Mouse (Mus musculus): ENCODE results near the gene Slc46a3. TPM values are rescaled to one million over a fixed set of nuclear protein-coding genes. Genes with fewer than 3 reads are reported as not detected.

The Slc46a3 gene
- polyA plus RNA-seq (2015; fragmentation: Nextera tagmentation; extraction: Ambion mirVana), result 12.9 and 13.9 TPM in 2 replicates

DNA sequence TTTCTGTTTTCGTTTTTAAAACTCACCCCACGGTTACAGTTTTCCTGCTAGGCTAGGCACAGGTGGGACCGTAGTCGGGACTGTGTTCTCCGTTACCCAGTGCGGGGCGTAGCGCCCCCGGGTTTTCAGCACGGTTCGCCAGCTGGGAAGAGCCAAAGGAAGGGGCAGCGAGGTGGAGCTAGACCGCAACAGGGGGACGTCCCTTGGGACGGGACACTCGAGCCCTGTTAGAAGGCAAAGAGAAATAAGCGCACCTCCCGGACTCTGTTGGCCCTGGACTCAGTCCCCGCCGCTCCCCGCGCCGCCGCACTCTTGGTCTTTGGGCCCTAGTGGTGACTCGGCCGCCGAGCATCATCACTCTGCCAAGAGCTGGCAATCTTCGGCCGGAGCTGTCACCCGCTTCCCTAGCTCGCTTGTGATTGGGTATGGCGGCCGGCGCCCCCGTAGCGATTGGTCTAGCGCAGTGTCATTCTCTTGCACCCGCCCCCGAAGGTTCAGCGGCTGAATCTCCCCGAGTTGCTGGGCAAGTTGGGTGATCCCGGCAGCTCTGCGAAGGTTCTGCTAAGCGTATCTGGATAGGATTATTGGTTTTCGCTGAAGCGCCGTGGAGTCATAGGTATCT is at the start of gene Slc46a3:
Gene Slc46a3, minus strand, starts transcription at position 361 of the 622 bp plus-strand sequence.
- peaks cover 7% of the 10 kb centered on the region; the same call in 1 of the 2 replicates for H3K36me3 ChIP-seq
- H3K4me3 ChIP-seq (replicated peaks), result peak within 1 kb of the TSS; percentile 77
- peak within 1 kb of the TSS; percentile 92 for H3K27ac ChIP-seq
- H3K9ac ChIP-seq, result peak within 1 kb of the TSS; percentile 84
- peak within 1 kb of the TSS; percentile 89 for H3K4me2 ChIP-seq
- ATAC-seq (ENCODE audit: low read depth) (peak; percentile 95), DNase-seq (peak; percentile 98)
- H3K4me1 ChIP-seq (replicated peaks), result peaks cover 51% of the 10 kb centered on the region
- no peaks in the 10 kb centered on the region for H3K9me3 ChIP-seq (replicated peaks)
- 1% methylated on average over 47 of the region's 47 CpGs for WGBS (ENCODE audit: insufficient replicate concordance)
- no peaks in the 10 kb centered on the region for H3K27me3 ChIP-seq

DNA sequence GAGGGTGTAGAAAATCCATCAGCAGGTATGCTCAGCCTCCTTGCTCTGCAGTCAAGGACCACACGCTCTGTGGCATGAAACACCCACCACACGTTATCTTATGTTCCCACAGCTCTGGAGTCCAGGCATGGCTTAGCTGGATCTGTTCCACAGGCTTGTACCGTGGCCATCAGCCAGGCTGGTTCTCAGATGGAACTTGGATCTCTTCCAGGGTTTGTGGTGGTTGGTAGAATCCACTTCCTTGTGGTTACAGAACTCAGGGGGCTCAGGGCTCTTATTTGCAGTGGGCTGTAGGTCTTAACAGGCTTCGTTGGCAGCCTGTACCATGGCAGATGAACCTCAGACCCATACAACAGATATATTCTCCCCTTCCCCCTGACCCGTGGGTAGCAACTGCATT is 44.6 kb upstream of the Slc46a3 start:
- Histone ChIP-seq H3K27ac (no peak overlapping the region), H3K36me3 (no peaks in the 10 kb centered on the region), H3K27me3 (no peaks in the 10 kb centered on the region), H3K9me3 (replicated peaks) (0 out of 2 replicates have a peak, but pooled peaks cover 10% of the 10 kb centered on the region), H3K9ac (no peak overlapping the region), H3K4me1 (replicated peaks) (no peaks in the 10 kb centered on the region), H3K4me2 (no peak overlapping the region), H3K4me3 (replicated peaks) (no peak overlapping the region)
- no peak for DNase-seq
- ATAC-seq (ENCODE audit: low read depth), result no peak
- 48% methylated on average over 5 of the region's 5 CpGs for WGBS (ENCODE audit: insufficient replicate concordance)

DNA sequence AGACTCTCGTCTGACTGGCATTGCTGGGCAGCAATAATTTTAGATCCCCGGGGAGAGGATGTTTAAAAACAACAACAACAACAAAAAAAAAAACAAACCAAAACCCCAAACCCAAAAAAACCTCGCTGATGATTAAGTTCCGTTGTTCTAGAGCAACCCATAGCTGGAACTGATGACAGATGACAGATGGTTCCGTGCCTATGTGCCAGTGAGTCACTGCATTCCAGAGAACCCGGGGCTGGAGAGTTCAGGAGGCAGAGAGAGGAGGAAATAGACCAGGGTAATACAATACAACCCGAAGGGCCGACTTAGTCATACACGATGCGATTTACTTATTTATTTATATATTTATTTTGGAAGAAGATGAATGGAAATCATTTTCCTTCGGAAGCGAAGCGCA is 40.5 kb upstream of the Slc46a3 start:
- H3K9ac ChIP-seq, result no peak overlapping the region
- no peaks in the 10 kb centered on the region for H3K4me1 ChIP-seq (replicated peaks)
- H3K27me3 ChIP-seq, result no peaks in the 10 kb centered on the region
- no peak overlapping the region for H3K4me2 ChIP-seq
- no peak for ATAC-seq (ENCODE audit: low read depth)
- H3K36me3 ChIP-seq, result no peaks in the 10 kb centered on the region
- H3K27ac ChIP-seq, result no peak overlapping the region
- no peak overlapping the region for H3K4me3 ChIP-seq (replicated peaks)
- no peak for DNase-seq
- H3K9me3 ChIP-seq (replicated peaks), result 0 out of 2 replicates have a peak, but pooled peaks cover 2% of the 10 kb centered on the region
- WGBS (ENCODE audit: insufficient replicate concordance), result 68% methylated on average over 13 of the region's 13 CpGs

DNA sequence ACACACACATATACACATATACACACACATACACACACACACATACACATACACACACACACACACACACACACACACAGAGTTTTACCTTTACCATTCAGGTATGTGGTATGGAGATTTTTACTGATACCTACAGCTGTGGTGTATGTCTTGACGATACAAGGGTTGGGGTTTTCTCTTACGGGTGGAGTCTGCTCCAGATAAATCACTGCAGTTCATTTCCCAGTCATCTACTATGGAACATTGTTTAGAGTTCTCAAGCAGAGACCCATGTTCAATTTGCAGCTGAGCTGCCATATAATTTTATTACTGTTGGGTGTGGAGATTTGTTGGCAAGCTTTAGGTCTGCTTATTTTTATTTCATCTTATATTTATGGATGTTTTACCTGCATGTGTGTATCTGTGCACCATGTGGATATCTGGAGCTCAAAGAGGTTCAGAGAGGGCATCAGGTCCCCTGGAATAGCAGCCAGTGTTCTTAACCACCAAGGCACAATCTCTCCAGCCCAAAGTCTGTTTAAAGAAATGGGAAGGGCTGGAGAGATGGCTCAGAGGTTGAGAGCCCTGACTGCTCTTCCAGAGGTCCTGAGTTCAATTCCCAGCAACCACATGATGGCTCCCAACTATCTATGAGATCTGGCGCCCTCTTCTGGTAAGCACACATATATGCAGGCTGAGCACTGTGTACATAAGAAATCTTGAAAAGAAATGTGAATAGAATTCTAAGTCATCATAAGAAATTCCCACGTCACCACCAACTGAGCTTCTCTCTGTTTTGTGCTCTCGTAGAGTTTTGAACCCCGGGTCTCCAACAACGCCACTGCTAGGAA is 34.3 kb upstream of the Slc46a3 start:
- no peaks in the 10 kb centered on the region for H3K36me3 ChIP-seq
- H3K9ac ChIP-seq, result no peak overlapping the region
- H3K27ac ChIP-seq, result no peak overlapping the region
- H3K4me3 ChIP-seq (replicated peaks), result no peak overlapping the region
- ATAC-seq (ENCODE audit: low read depth), result no peak
- no peaks in the 10 kb centered on the region for H3K9me3 ChIP-seq (replicated peaks)
- no peaks in the 10 kb centered on the region for H3K4me1 ChIP-seq (replicated peaks)
- H3K27me3 ChIP-seq, result no peaks in the 10 kb centered on the region
- DNase-seq, result no peak
- WGBS (ENCODE audit: insufficient replicate concordance), result 61% methylated on average over 7 of the region's 7 CpGs
- no peak overlapping the region for H3K4me2 ChIP-seq

DNA sequence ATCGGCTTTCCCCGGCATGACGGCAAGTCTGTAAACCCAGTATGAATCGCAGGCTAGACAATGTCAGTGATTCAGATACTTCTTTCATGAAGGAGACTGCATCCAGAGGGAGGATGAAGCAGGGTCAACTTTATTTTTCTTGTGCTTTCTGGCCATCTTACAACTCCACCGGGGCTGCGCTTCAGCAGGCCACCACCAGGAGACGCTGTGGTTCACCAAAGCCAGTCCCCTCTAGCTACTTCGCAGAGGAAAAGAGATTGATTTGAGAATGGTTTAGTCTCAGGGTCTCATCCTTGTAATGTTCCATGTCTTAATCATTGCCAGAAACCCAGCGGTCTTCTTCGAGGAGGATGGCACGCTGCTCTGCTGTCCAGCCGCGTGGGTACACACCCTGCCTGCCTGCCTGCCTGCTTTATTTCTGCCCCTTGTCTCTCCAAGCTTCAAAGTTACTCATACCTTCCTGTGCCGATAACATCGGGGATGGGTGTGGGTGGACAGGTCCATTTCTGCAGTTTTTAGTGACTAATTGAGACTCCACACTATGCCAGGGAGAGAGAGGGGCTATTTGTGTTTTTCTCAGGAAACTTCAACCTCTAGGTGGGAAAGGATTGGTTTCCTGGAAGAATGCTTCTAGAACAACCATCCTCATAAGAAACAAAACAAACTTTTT is 31.5 kb upstream of the Slc46a3 start:
- Histone ChIP-seq H3K4me3 (replicated peaks) (no peak overlapping the region), H3K9me3 (replicated peaks) (no peaks in the 10 kb centered on the region), H3K4me1 (replicated peaks) (no peaks in the 10 kb centered on the region), H3K4me2 (no peak overlapping the region), H3K27me3 (no peaks in the 10 kb centered on the region), H3K27ac (no peak overlapping the region), H3K36me3 (no peaks in the 10 kb centered on the region), H3K9ac (no peak overlapping the region)
- ATAC-seq (ENCODE audit: low read depth) (no peak), DNase-seq (no peak)
- WGBS (ENCODE audit: insufficient replicate concordance), result 55% methylated on average over 15 of the region's 15 CpGs

DNA sequence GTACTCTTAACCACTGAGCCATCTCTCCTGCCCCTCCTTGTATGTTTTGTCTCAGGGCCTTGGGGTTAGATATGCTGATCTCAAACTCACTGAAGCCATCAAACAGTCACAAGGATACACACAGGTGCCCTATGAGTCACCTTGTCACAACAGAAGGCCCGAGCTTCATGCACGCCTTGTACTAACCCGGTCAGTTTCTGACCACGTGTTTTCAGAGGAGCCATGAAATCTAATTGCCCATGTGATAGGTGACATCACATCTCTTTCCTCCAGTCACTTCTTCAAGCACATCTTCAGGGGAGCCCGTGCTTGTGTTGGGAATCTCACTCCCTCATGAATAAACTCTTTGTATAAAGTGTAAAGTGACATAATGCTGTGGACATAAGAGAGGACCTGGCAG is 30.0 kb upstream of the Slc46a3 start:
- 70% methylated on average over 5 of the region's 5 CpGs for whole genome bisulfite sequencing (ENCODE audit: insufficient replicate concordance)
- H3K9ac ChIP-seq, result no peak overlapping the region
- no peak overlapping the region for H3K27ac ChIP-seq
- DNase-seq (no peak), ATAC-seq (ENCODE audit: low read depth) (no peak)
- H3K36me3 ChIP-seq, result no peaks in the 10 kb centered on the region
- no peaks in the 10 kb centered on the region for H3K4me1 ChIP-seq (replicated peaks)
- H3K4me2 ChIP-seq, result no peak overlapping the region
- no peak overlapping the region for H3K4me3 ChIP-seq (replicated peaks)
- H3K27me3 ChIP-seq, result no peaks in the 10 kb centered on the region
- H3K9me3 ChIP-seq (replicated peaks), result no peaks in the 10 kb centered on the region

DNA sequence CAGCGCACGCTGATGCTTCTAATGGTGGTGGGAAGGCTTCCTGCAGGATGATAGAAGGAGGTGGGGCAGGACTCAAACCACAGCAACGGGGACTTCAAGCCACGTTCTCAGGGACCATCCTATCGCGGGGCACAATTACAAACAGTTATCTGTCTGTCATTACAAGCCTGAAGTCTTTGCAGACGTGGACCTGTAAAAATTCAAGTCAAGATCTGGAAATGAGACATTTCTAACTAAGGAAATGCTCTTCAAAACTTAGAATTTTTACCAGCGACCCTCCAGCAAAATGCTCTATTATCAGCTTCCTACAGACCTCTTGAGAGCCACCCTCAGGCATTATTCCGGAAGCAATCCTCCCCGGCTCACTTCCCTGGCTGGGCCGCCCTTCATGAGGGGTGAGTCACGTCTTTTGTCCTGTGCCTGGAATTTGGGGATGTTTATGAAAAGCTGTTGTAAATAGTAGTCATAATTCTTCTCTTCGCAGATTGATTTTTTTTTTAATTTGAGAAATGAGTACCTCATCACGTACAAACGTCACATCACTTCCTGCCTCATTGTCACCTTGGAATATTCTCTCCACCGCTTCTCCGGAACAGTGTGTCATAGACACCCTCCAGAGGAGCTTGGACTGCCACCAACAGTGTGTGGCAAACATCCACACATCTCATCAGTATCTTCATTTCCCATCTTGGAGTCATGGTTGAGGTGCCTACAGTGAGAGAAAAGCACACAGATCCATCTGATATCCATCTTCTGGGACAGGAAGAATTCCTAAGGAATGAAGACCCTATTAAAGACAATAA is 23.6 kb upstream of the Slc46a3 start:
- Histone ChIP-seq H3K27ac (no peak overlapping the region), H3K9ac (no peak overlapping the region), H3K4me2 (peak overlapping the region; percentile 42), H3K4me3 (replicated peaks) (no peak overlapping the region), H3K36me3 (no peaks in the 10 kb centered on the region), H3K27me3 (no peaks in the 10 kb centered on the region), H3K4me1 (replicated peaks) (peaks cover 13% of the 10 kb centered on the region), H3K9me3 (replicated peaks) (no peaks in the 10 kb centered on the region)
- DNase-seq (no peak), ATAC-seq (ENCODE audit: low read depth) (peak; percentile 76)
- 13% methylated on average over 17 of the region's 17 CpGs for WGBS (ENCODE audit: insufficient replicate concordance)

DNA sequence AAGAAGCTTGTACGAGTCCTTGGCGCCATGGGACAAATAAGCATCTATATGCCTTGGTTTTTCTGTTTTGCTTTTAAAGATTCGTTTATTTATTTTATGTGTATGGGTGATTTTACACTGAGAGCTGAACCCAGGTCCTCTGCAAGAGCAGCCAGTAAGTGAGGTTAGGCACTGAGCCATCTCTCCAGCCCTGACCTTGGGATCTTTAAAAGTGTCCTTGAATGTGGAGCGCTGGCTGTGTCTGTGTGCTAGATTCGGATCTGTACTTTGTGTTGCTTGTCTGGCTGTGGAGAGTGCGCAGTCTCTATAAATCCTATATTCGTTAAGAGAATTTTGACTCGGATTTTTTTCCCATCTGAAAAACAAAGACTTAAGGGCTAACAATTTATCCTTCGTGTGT is 21.6 kb upstream of the Slc46a3 start:
- DNase-seq (no peak), ATAC-seq (ENCODE audit: low read depth) (no peak)
- H3K4me2 ChIP-seq, result no peak overlapping the region
- no peak overlapping the region for H3K4me3 ChIP-seq (replicated peaks)
- no peak overlapping the region for H3K9ac ChIP-seq
- no peaks in the 10 kb centered on the region for H3K36me3 ChIP-seq
- 78% methylated on average over 9 of the region's 9 CpGs for WGBS (ENCODE audit: insufficient replicate concordance)
- H3K27ac ChIP-seq, result no peak overlapping the region
- H3K27me3 ChIP-seq, result no peaks in the 10 kb centered on the region
- peaks cover 16% of the 10 kb centered on the region for H3K4me1 ChIP-seq (replicated peaks)
- H3K9me3 ChIP-seq (replicated peaks), result no peaks in the 10 kb centered on the region

DNA sequence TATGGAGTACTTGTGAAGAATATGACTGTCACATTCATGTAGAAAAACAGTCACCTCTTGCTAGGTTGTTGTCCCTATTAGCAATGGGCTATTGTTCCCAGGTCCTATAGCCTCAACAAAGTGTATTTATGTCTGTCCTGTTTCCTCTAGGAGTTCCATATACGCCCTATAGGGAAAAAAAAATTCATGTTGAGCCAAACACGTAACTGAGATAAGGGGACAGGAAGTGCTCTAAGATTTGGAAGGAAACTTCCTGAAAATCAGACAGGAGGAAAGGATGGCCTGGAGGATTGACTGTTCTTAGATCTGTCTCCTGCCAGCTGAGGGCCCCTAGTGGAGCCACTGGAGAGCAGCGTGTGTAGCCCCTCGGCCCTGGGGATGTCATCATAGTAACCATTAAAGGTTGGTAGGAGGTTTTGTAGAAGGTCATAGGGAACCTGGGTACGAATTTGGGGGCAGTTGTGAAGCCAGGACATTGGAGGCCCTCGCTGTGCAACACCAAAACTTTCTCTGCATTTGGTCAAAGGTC is 20.5 kb upstream of the Slc46a3 start:
- H3K36me3 ChIP-seq, result no peaks in the 10 kb centered on the region
- H3K27ac ChIP-seq, result no peak overlapping the region
- H3K4me1 ChIP-seq (replicated peaks), result peaks cover 16% of the 10 kb centered on the region
- no peaks in the 10 kb centered on the region for H3K9me3 ChIP-seq (replicated peaks)
- no peaks in the 10 kb centered on the region for H3K27me3 ChIP-seq
- 17% methylated on average over 6 of the region's 6 CpGs for WGBS (ENCODE audit: insufficient replicate concordance)
- H3K9ac ChIP-seq, result no peak overlapping the region
- no peak overlapping the region for H3K4me2 ChIP-seq
- no peak overlapping the region for H3K4me3 ChIP-seq (replicated peaks)
- ATAC-seq (ENCODE audit: low read depth), result no peak
- DNase-seq, result no peak

DNA sequence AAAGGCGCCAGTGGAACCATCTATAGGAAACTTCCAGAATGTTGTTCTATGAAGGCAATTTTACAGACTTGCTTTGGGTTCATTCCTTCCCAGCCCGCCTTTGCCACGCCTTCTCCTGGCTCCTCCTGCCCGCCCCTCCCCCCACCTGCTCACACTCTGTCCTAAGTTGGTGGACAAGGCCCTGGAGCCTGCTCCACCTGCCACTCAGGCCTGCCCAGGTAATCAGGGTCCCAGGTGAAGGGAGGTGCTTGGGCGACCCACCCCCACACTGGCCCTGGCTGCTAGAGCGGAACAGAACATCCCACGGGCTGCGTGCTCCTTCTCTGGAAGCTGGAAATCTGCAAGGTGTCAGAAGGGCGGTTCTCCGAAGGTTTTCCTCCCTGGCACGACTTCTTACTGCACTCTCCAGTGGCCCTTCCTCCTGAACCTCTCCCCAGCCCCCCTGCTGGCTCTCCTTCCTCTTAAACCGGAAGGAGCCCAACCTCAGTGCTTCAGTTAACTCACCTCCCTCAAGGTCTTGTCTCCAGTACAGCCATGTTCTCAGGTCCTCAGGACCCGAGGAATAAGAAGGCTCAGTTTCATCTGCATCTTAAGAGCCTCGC is 18.7 kb upstream of the Slc46a3 start:
- ATAC-seq (ENCODE audit: low read depth) (0 out of 2 replicates have a peak, but pooled peaks have one; percentile 8), DNase-seq (no peak)
- Histone ChIP-seq H3K4me1 (replicated peaks) (peaks cover 14% of the 10 kb centered on the region), H3K9ac (no peak overlapping the region), H3K27ac (no peak overlapping the region), H3K4me2 (no peak overlapping the region), H3K36me3 (no peaks in the 10 kb centered on the region), H3K9me3 (replicated peaks) (no peaks in the 10 kb centered on the region), H3K27me3 (no peaks in the 10 kb centered on the region), H3K4me3 (replicated peaks) (no peak overlapping the region)
- WGBS (ENCODE audit: insufficient replicate concordance), result 36% methylated on average over 14 of the region's 14 CpGs
